Mouse (Mus musculus): ENCODE data around the gene Aspscr1.

- peak; percentile 33 for TF ChIP-seq POLR2AphosphoS2 (IDR thresholded peaks at IDR 0.05; ENCODE audit: insufficient read length, low read depth)
- TF ChIP-seq REST (IDR thresholded peaks at IDR 0.05; ENCODE audit: insufficient read depth, insufficient read length): no peak
These were observed 48.6 kb downstream of the Aspscr1 start, which contains the start of gene Rac3 for GRCm38 (mm10) chr11:120721124-120722066.

Measured in myocyte (in vitro differentiated cells).